Mouse (Mus musculus): ENCODE results near the gene Ttc23.

Gene Ttc23

DNA sequence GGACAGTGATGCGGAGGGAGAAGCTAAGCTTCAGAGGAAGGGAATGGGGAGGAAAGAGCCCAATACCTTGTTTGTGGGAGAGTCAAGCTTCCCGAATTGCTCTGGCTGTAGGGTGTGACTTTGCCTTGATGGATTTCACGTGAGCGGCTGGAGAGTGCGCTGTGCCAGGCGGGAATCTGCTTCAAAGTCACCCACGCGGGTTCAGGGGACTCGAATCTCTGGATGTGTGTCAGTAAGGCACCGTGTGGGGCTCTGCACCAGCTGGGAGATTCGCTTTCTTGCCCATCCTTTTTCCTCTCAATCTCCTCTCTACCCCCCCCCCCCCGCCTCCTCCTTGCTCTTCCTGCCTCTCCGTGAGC is 156.6 kb downstream of the Ttc23 start:
- no peak for DNase-seq (ENCODE audit: low spot score)

Measured in retina, embryonic 14.5 days (tissue).